Mouse (Mus musculus) hindbrain, embryonic 13.5 days (tissue): Measurements from ENCODE around the gene Myo1e. TPM values are rescaled to one million over a fixed set of nuclear protein-coding genes. Genes with fewer than 3 reads are reported as not detected.

Experiments
- ATAC-seq: fragments of 200-750 bp; cut with Nextera tagmentation; 2 replicates; pipeline ENCODE4 v1.8.0; 2017; ENCODE audit warnings: moderate TSS enrichment; ENCODE audit not compliant: low FRiP score
- H3K27ac ChIP-seq: fragments of 300-500 bp; sonication (generic); 2 replicates; pipeline ENCODE4 v1.5.1; 2015; ENCODE audit warnings: inconsistent platforms, mild to moderate bottlenecking, moderate library complexity
- H3K27me3 ChIP-seq: fragments of 300-500 bp; sonication (generic); 2 replicates; pipeline ENCODE4 v1.6.1; 2015; ENCODE audit warnings: mild to moderate bottlenecking, inconsistent platforms
- H3K36me3 ChIP-seq: fragments of 300-500 bp; sonication (generic); 2 replicates; pipeline ENCODE4 v1.6.1; 2015; ENCODE audit warnings: mild to moderate bottlenecking, inconsistent platforms
- H3K4me1 ChIP-seq: fragments of 300-500 bp; sonication (generic); replicated peaks from 2 replicates; pipeline ENCODE4 v1.6.1; 2015; ENCODE audit warnings: inconsistent platforms
- H3K4me2 ChIP-seq: fragments of 300-500 bp; sonication (generic); 2 replicates; pipeline ENCODE4 v1.6.1; 2015; ENCODE audit warnings: inconsistent platforms, mild to moderate bottlenecking, moderate library complexity
- H3K4me3 ChIP-seq: fragments of 300-500 bp; sonication (generic); 2 replicates; pipeline ENCODE4 v1.5.1; 2015; ENCODE audit warnings: mild to moderate bottlenecking, inconsistent platforms
- H3K9ac ChIP-seq: fragments of 300-500 bp; sonication (generic); 2 replicates; pipeline ENCODE4 v1.6.1; 2015; ENCODE audit warnings: mild to moderate bottlenecking, inconsistent platforms
- H3K9me3 ChIP-seq: fragments of 300-500 bp; sonication (generic); 2 replicates; pipeline ENCODE4 v1.6.1; 2016; ENCODE audit warnings: inconsistent platforms
- WGBS: fragments of 180-500 bp; shearing (Covaris S2); methylation state at CpG from one replicate; pipeline ENCODE4 v1.1.7; 2015; 5-methylcytosine and 5-hydroxymethylcytosine counted together
- polyA plus RNA-seq: library from polyadenylated mRNA; unstranded; fragments of >200 nt; fragmentation: Nextera tagmentation; extraction: Ambion mirVana; gene quantifications from 2 replicates; pipeline ENCODE4 v1.2.1, GENCODE M21; 2015

Myo1e gene
- 8.3 and 9.2 TPM in 2 replicates for polyA plus RNA-seq

DNA sequence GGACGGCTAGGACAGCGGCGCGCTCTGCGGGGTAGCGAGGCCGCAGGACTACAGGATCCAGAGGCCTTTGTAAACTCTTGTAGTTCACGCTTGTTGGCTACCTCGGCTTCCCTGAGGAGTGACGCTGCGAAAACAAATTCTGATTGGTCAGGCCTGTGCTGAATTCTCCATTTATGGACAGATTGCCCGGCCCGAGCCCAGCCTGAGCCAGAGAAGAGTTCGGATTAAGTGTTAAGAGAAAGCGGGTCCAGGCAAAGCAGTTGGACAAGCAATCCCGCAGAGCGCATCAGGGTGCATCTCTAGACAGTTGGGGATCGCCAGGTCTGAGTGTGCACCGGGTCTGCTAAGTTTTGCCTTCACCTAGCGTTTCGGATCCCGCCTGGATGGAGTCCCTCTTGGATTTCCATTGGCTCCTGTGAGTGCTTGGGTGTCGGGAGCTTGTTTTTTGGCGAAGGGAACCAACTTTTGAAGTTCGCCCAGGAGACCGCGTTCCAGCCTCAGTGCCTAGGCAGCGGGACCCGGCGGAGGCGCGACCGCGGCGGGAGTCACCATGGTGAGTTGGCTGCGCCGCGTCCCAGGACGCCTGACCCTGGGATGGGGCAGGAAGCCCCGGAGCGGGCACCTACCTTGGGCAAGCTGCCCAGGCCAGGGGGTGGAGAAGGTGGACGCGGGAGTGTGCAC lies at the start of gene Myo1e:
Myo1e (plus strand) TSS at position 200 of the 681 bp plus-strand sequence.
- no peaks in the 10 kb centered on the region for H3K9me3 ChIP-seq
- peak within 1 kb of the TSS; percentile 62 for H3K4me3 ChIP-seq
- peak; percentile 92 for ATAC-seq
- peak within 1 kb of the TSS; percentile 74 for H3K9ac ChIP-seq
- peaks cover 20% of the 10 kb centered on the region for H3K4me1 ChIP-seq
- H3K36me3 ChIP-seq, result no peaks in the 10 kb centered on the region
- peaks cover 11% of the 10 kb centered on the region; the same call in 1 of the 2 replicates for H3K27me3 ChIP-seq
- peak within 1 kb of the TSS; percentile 81 for H3K27ac ChIP-seq
- under 1% methylated on average over 43 of the region's 43 CpGs for WGBS
- H3K4me2 ChIP-seq, result peak within 1 kb of the TSS; percentile 98

DNA sequence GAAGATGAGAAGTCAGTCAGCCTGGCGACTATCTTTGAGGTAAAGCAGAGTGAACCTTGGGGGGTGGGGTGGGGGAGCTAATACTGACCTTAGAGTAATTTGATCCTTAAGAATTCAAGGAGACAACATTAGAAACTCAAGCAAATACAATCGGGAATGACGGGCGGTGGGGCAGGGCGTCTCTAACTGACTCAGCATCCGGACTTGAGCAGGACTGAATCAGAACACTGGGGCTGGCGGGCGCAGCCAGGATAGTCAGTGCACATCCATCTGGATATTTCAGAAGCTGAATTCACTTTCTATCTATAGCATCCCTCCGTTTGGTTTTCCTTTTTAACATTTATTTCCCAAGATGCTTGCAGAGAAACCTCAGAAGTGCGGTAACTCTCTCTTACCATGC lies 47.1 kb upstream of the Myo1e start:
- Histone ChIP-seq H3K4me1 (no peaks in the 10 kb centered on the region), H3K4me3 (no peak overlapping the region), H3K27ac (no peak overlapping the region), H3K27me3 (no peaks in the 10 kb centered on the region), H3K9me3 (no peaks in the 10 kb centered on the region), H3K4me2 (no peak overlapping the region), H3K9ac (no peak overlapping the region), H3K36me3 (no peaks in the 10 kb centered on the region)
- ATAC-seq, result no peak
- WGBS, result 83% methylated on average over 10 of the region's 10 CpGs

DNA sequence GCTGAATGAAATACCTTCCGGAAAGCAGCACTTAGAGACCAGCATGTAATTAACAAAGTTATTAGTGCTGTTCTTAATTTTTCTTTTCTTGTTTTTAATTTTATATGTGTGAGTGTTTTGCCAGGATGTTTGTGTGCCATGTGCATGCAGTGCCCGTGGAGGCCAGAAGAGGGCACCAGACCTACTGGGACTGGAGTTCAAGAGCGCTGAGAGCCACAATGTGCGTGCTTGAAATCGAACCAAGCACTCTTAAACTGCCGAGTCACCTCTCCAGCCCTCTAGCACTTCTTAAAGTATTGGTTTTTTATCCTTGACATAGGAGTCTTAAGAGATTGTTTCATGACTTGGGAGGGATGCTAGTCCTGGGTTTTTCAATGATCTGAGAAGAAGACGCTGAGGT lies 38.2 kb upstream of the Myo1e start:
- Histone ChIP-seq H3K4me3 (no peak overlapping the region), H3K36me3 (no peaks in the 10 kb centered on the region), H3K27me3 (no peaks in the 10 kb centered on the region), H3K9me3 (no peaks in the 10 kb centered on the region), H3K4me1 (peaks cover 3% of the 10 kb centered on the region), H3K27ac (no peak overlapping the region), H3K9ac (no peak overlapping the region), H3K4me2 (no peak overlapping the region)
- ATAC-seq, result no peak
- WGBS, result 83% methylated on average over 7 of the region's 7 CpGs

DNA sequence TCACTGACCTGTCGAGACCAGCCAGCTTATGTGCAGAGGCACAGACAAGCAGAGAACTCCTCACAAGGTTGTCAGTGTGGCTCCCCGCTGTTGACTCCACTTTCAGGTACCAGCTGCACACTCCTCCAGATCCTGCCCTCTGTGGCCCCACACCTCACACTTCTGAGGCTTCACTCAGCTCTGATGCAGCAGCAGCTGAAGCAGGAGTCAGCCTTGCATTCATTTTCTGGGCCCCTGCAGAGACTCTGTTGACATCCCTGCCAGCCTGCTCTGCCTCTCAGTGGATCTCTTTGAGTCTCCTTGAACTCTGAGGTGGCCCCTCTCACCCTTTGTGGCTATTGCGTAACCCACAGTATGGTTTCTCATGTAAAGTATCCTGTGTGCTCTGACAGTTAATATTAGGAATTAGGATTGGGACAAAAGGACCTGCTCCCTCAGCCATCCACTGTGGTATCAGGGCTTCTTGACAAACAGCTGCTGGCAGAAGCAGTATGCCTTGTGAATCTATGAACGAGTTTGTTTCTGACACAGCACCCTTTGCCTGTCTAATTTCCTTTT lies 32.8 kb upstream of the Myo1e start:
- H3K4me1 ChIP-seq, result peaks cover 19% of the 10 kb centered on the region
- H3K36me3 ChIP-seq, result no peaks in the 10 kb centered on the region
- H3K9ac ChIP-seq, result peak overlapping the region; percentile 29; the same call in 1 of the 2 replicates
- H3K4me2 ChIP-seq, result no peak overlapping the region
- no peak overlapping the region for H3K4me3 ChIP-seq
- WGBS, result 36% methylated on average over 4 of the region's 4 CpGs
- H3K9me3 ChIP-seq, result no peaks in the 10 kb centered on the region
- H3K27ac ChIP-seq, result peak overlapping the region; percentile 82
- 0 out of 2 replicates have a peak, but pooled peaks have one; percentile 52 for ATAC-seq
- no peaks in the 10 kb centered on the region for H3K27me3 ChIP-seq

DNA sequence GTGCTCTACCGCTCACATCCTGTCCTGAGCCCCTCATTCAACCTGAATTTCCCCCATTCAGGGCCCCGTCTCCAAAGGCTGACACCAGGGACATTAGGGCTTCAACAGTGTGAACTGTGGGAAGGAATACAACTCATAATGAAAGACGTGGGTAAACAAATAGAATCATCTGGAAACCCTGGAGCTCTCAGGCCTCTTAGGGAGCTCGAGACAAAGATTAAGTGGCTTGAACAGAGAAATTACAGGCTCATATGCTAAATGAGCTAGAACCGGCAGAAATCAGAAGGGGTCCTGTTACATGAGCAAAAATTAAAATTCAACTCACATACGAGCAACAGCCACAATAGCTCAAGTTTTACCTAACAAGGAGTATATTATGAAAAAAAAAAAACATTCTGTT lies 32.3 kb upstream of the Myo1e start:
- Histone ChIP-seq H3K4me2 (no peak overlapping the region), H3K4me1 (peaks cover 19% of the 10 kb centered on the region), H3K27ac (peak overlapping the region; percentile 82), H3K36me3 (no peaks in the 10 kb centered on the region), H3K4me3 (no peak overlapping the region), H3K9ac (peak overlapping the region; percentile 29; the same call in 1 of the 2 replicates), H3K27me3 (no peaks in the 10 kb centered on the region), H3K9me3 (no peaks in the 10 kb centered on the region)
- WGBS, result 14% methylated on average over 6 of the region's 6 CpGs
- peak; percentile 61 for ATAC-seq

DNA sequence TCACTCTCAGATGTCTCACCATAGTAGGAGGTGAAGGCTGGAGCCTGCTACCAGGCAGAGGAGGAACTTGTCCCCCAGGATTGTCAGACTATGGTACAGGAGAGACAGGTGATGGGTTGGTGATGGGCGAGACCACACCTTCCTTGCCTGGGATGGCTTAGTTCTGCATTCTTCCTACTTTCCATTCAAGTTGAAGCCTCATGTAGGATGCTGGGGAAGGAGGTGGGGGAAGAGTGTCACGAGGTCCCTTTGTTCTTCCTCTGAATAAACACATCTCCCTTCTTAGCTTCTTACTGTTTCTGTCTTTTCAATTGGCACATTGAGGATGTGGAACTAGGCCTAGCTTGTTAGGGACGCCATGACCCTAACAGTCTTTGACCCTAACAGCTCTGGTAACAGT lies 30.9 kb upstream of the Myo1e start:
- no peak for ATAC-seq
- WGBS, result 76% methylated on average over 3 of the region's 3 CpGs
- H3K4me2 ChIP-seq, result no peak overlapping the region
- H3K4me1 ChIP-seq, result peaks cover 30% of the 10 kb centered on the region
- H3K36me3 ChIP-seq, result no peaks in the 10 kb centered on the region
- H3K9ac ChIP-seq, result no peak overlapping the region
- no peaks in the 10 kb centered on the region for H3K9me3 ChIP-seq
- H3K4me3 ChIP-seq, result no peak overlapping the region
- no peak overlapping the region for H3K27ac ChIP-seq
- H3K27me3 ChIP-seq, result no peaks in the 10 kb centered on the region

DNA sequence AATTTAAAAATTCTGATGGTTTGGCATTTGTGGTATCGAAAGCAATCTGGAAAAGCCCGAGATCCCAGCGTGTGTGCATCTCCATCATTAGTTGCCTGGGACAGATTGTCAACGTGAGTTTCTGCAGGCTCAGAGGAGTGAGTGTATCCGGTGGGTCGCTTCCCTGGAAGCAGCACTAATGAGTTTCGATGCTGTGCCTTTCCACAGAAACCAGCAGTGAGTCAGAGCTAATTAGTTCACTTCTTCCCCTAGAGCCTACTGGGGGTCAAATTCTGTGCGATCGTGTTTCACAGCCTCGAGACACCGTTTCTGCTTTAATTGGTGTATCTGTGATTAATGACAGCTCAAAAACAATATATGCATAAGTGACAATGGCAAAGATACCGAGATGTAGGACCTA lies 25.4 kb upstream of the Myo1e start:
- Histone ChIP-seq H3K36me3 (no peaks in the 10 kb centered on the region), H3K9me3 (no peaks in the 10 kb centered on the region), H3K27me3 (0 out of 2 replicates have a peak, but pooled peaks cover 2% of the 10 kb centered on the region), H3K4me1 (peaks cover 21% of the 10 kb centered on the region), H3K27ac (peak overlapping the region; percentile 79), H3K4me2 (no peak overlapping the region; the same call in 1 of the 2 replicates), H3K9ac (no peak overlapping the region), H3K4me3 (no peak overlapping the region)
- ATAC-seq, result no peak
- 38% methylated on average over 12 of the region's 12 CpGs for WGBS

DNA sequence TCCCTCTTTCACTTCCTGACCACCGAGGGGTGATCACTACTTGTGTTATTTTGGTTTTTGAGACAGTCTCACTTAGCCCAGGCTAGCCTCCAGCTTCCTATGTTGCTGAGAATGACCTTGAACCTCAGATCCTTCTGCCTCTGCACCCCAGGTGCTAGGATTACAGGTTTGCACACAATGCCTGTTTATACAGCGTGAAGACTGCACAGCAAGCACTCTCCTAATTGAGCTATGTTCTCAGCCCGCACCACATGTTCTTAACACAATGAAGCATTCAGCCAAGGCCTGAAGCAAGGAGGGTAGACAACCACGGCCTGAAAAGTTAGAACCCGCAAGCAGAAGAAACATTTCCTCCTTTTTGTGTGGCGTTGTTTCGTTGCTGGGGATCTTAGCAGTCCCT lies 24.5 kb upstream of the Myo1e start:
- 0 out of 2 replicates have a peak, but pooled peaks cover 2% of the 10 kb centered on the region for H3K27me3 ChIP-seq
- H3K4me2 ChIP-seq, result no peak overlapping the region
- WGBS, result 46% methylated on average over 7 of the region's 7 CpGs
- H3K4me1 ChIP-seq, result peaks cover 21% of the 10 kb centered on the region
- H3K27ac ChIP-seq, result peak overlapping the region; percentile 79
- H3K4me3 ChIP-seq, result no peak overlapping the region
- H3K36me3 ChIP-seq, result no peaks in the 10 kb centered on the region
- H3K9ac ChIP-seq, result no peak overlapping the region
- H3K9me3 ChIP-seq, result no peaks in the 10 kb centered on the region
- no peak for ATAC-seq

DNA sequence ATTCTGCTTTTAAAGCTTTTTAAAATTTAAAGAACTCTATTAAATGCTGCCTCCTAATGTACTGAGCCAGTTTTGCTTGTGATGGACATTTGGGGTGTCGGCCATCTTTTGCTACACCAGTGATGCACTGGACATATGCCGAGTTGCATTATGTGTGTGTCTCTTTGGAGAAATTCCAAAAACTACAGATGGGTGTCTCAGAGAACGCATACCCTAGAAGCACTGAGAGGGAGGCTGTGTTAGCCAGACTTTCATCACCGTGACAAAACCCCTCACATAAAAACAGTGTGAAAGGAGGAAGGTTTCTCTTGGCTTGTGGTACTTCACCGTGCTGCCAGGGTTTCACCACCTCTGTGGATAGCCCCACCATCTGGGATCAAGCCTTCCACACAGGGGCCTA lies 14.8 kb upstream of the Myo1e start:
- Histone ChIP-seq H3K9me3 (no peaks in the 10 kb centered on the region), H3K4me2 (no peak overlapping the region), H3K4me1 (no peaks in the 10 kb centered on the region), H3K27ac (no peak overlapping the region), H3K4me3 (no peak overlapping the region), H3K9ac (no peak overlapping the region), H3K36me3 (no peaks in the 10 kb centered on the region), H3K27me3 (no peaks in the 10 kb centered on the region)
- ATAC-seq, result no peak
- 77% methylated on average over 5 of the region's 5 CpGs for WGBS

DNA sequence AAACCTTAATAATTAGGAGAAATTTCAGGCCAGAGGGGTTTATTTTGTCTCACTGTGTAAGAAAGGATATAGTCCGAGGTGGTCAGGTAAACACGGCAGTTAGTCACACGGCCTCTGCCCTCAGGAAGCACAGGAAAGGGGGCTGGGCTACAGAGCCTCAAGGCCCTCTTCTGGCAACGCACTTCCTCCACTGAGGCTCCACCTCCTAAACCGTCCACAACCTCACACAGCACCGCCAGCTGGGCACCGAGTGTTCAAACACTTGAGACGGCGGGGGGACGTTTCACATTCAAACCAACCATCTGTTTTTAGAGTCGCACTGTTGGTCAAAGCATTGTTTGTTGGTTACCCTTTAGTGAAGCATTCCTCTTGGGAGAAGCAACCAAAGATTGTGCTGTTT lies 12.5 kb upstream of the Myo1e start:
- Histone ChIP-seq H3K9me3 (no peaks in the 10 kb centered on the region), H3K4me3 (no peak overlapping the region), H3K27ac (no peak overlapping the region), H3K4me1 (no peaks in the 10 kb centered on the region), H3K4me2 (no peak overlapping the region), H3K36me3 (no peaks in the 10 kb centered on the region), H3K9ac (no peak overlapping the region), H3K27me3 (no peaks in the 10 kb centered on the region)
- ATAC-seq, result no peak
- 75% methylated on average over 11 of the region's 11 CpGs for WGBS

DNA sequence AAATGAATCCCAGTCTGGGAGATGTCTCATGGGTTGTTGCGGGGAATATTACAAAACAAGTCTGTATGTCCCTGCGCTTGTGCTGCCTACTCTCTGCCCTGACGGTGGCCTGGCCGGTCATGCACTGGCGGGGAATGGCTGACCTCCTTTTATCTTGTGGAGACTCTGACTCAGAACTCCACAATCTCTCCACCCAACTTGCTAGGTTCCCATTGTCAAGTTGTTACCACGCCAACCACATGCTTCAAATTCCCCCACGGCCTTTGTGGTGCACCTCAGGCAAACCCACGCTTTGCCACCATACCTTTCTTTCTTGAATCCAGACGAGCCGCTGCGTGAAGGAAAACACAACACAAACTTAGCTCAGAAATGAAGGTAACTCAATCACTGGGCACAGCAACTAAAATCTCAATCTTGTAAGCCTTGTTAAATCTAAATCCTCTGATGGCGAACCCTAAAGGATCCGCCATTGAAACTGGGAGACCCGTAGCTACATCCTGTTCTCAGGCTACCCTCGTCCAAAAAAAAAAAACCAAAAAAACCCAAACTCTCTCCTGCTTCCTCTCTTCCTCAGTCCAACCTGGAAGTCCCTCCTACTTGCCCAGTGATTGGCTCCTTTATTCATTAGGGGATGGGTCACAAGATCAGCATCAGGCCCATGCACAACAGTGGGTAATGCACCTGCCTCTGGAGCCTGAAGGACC lies 10.0 kb upstream of the Myo1e start:
- no peaks in the 10 kb centered on the region for H3K27me3 ChIP-seq
- no peaks in the 10 kb centered on the region for H3K9me3 ChIP-seq
- no peak overlapping the region for H3K4me2 ChIP-seq
- no peak overlapping the region for H3K27ac ChIP-seq
- 76% methylated on average over 15 of the region's 15 CpGs for WGBS
- H3K4me3 ChIP-seq, result no peak overlapping the region
- H3K36me3 ChIP-seq, result no peaks in the 10 kb centered on the region
- no peak for ATAC-seq
- H3K4me1 ChIP-seq, result no peaks in the 10 kb centered on the region
- no peak overlapping the region for H3K9ac ChIP-seq

DNA sequence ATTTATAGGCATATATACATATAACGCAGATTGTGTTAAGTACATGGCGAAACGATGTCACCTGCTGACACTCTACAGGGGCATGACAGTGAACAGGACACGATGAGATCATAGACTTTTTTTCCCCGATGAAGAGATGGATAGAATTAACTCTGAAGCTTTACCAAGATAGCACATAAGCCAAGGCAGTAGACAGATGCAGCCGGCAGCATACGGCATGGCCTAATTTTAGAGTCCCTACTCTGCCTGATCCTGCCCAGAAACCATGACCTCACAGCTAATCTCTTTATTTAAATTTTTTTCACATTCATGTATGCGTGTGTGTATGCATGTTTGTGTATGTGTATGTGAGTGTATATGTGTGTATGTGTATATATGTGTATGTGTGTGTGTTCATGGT lies 9.2 kb upstream of the Myo1e start:
- Histone ChIP-seq H3K4me1 (no peaks in the 10 kb centered on the region), H3K9ac (no peak overlapping the region), H3K27me3 (no peaks in the 10 kb centered on the region), H3K27ac (no peak overlapping the region), H3K4me2 (no peak overlapping the region), H3K4me3 (no peak overlapping the region), H3K36me3 (no peaks in the 10 kb centered on the region), H3K9me3 (no peaks in the 10 kb centered on the region)
- 92% methylated on average over 8 of the region's 8 CpGs for whole genome bisulfite sequencing
- no peak for ATAC-seq
